Mouse (Mus musculus) olfactory bulb, adult 2 months (tissue): ENCODE measurements around the gene Rnase11. TPM values are rescaled to one million over a fixed set of nuclear protein-coding genes. Genes with fewer than 3 reads are reported as not detected.

Experiments
- H3K27ac ChIP-seq: fragments of 200-500 bp; 2 replicates; pipeline ENCODE4 v1.5.1; 2012; ENCODE audit warnings: low read depth, low read length; ENCODE audit not compliant: insufficient read depth
- H3K4me1 ChIP-seq: fragments of 200-500 bp; 2 replicates; pipeline ENCODE4 v1.6.1; 2012; ENCODE audit warnings: low read length; ENCODE audit not compliant: control insufficient read depth, insufficient read depth
- H3K4me3 ChIP-seq: fragments of 200-500 bp; 2 replicates; pipeline ENCODE4 v1.5.1; 2012; ENCODE audit warnings: mild to moderate bottlenecking, low read depth, low read length, moderate library complexity; ENCODE audit not compliant: insufficient read depth
- CTCF ChIP-seq: fragments of 200-500 bp; IDR thresholded peaks from 2 replicates; pipeline ENCODE4 v1.5.1; 2012; ENCODE audit warnings: low read depth, mild to moderate bottlenecking, low read length, moderate library complexity; ENCODE audit not compliant: insufficient read depth
- POLR2A ChIP-seq: fragments of 200-500 bp; IDR thresholded peaks from 2 replicates; pipeline ENCODE4 v1.6.1; 2012; ENCODE audit warnings: mild to moderate bottlenecking, low read depth, low read length, moderate library complexity; ENCODE audit not compliant: insufficient read depth
- WGBS: fragments of 180-500 bp; shearing (Covaris S2); methylation state at CpG from one replicate; pipeline ENCODE4 v1.1.7; 2018; 5-methylcytosine and 5-hydroxymethylcytosine counted together
- polyA plus RNA-seq: library from polyadenylated mRNA; stranded (reverse); fragments of >200 nt; gene quantifications from 2 replicates; pipeline ENCODE4 v1.2.4, GENCODE M21; 2012; ENCODE audit warnings: low replicate concordance; ENCODE audit not compliant: missing spikeins, insufficient read depth, insufficient read length

Gene Rnase11
- polyA plus RNA-seq, 1 experiment, result not detected

DNA sequence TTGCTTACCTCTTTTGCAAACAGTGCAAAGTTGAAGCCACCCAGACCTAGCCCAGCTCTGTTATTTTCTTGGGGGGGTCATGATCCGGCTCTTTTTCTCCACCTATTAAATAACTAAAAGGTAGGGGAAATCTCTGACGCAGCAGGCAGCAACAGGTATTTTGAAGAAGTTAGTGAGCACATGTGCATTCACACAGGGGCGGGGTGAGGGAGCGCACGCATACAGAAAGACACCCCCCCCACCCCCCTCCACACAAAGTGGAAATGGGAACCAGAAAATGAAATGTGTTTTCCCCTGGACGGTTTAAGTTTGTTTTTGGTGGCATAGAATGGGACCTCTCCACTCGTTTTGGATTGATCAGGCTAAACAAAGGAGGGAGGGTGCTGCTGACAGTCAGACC lies 33.8 kb upstream of the Rnase11 start:
- TF ChIP-seq CTCF (no peak), POLR2A (no peak)
- H3K4me3 ChIP-seq, result no peak overlapping the region
- 25% methylated on average over 7 of the region's 7 CpGs for WGBS

DNA sequence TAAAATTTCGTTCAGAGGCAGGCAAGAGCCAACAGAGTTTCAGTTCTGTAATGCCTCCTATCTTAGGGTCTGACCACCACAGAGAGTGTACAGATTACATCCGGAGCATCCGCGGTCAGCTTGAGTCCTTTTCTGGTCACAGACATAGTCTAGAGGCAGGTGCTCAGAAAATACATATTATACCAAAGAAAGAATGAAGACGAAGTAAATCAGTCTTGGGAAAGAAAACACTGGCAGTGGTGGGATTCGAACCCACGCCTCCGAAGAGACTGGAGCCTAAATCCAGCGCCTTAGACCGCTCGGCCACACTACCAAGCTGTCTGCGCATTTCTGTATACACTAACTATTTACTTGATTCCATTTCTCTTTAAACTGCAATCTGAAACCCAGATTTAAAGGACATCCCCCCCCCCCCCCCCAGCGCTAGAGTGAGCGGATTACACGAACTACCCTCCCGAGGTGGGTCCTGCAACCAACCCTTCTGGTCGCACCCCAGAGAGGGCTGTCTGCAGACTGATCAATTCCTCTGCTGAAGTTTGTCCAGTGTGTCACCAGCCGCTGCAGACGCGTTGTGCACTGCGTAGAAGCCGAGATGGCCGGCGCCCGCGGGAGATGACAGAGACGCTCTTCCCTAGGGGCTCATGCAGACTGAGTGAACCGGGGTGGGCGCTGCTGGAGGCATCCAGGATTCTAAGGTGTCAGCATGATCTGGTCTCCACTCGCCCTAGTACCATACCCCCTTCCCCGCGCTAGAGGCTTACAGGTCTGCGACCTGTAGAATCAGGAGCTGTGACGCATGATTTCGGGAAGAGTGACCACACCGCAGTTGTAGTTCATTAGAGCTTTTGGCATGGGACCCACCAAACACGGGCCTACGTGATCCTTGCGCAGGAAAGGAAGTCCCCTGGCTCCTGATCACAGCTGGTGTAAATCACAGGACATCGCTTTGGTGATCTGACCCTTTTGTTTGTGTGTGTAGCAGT lies 32.9 kb upstream of the Rnase11 start:
- WGBS, result 4% methylated on average over 40 of the region's 40 CpGs
- Histone ChIP-seq H3K4me1 (no peaks in the 10 kb centered on the region; the same call in 1 of the 2 replicates), H3K4me3 (peak overlapping the region; percentile 54), H3K27ac (no peak overlapping the region)
- no peak for TF ChIP-seq CTCF
- no peak for TF ChIP-seq POLR2A

More for the DNA sequence above, 33.8 kb upstream of the Rnase11 start:
- Histone ChIP-seq H3K27ac (no peak overlapping the region), H3K4me1 (no peaks in the 10 kb centered on the region; the same call in 1 of the 2 replicates)

DNA sequence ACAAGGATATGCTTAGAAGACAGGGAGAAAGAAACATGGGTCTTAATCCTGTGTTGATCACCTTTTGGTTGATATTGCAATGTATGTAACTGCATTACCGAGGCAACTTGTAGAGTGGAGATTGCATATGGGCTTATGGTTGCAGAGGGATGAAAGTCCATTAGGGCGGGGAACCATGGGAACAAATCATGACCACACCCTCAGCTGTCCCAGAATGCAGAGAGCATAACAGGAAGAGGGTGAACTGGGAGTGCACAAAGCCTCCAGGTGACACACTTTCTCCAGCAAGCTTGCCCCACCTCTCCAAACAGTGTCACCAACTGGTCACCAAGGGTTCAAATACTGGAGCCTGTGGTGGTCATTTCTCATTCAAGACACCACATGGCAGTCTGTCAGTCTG lies 31.1 kb upstream of the Rnase11 start:
- TF ChIP-seq CTCF (no peak), POLR2A (no peak)
- no peaks in the 10 kb centered on the region; the same call in 1 of the 2 replicates for H3K4me1 ChIP-seq
- no peak overlapping the region for H3K4me3 ChIP-seq
- H3K27ac ChIP-seq, result no peak overlapping the region
- 96% methylated on average over 2 of the region's 2 CpGs for WGBS

- 93% methylated on average over 1 of the region's 1 CpGs for WGBS
- H3K27ac ChIP-seq, result no peak overlapping the region
Observed at GRCm38 (mm10) chr14:51079180-51079579, 29.2 kb upstream of the Rnase11 start.

DNA sequence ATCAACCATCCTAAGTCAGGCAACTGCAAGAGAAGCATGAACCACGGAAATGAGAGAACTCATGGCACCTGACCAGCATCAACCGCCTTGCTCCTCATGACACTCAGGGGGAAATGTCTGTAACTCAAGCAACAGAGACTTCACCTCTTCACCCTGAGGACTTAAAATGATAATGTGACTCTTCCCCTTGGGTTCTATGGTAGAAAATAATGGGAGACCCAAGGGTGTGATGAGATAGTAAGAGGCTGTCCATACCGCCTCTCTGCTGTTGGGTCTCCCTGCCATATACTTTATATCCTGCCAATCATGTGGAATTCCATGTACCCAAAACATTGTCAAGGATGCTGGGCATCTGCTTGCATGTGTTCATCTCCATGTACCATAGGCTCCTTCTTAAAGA lies 24.4 kb upstream of the Rnase11 start, which contains the start of gene Olfr750:
TSS of gene Olfr750 (minus strand) at position 101 of the 400 bp plus-strand sequence.
- H3K27ac ChIP-seq, result no peak within 1 kb of the TSS
- 95% methylated on average over 3 of the region's 3 CpGs for WGBS
- TF ChIP-seq CTCF (no peak), POLR2A (no peak)
- peaks cover 7% of the 10 kb centered on the region; the same call in 1 of the 2 replicates for H3K4me1 ChIP-seq
- H3K4me3 ChIP-seq, result no peak within 1 kb of the TSS

More at GRCm38 (mm10) chr14:51079180-51079579, 29.2 kb upstream of the Rnase11 start:
- TF ChIP-seq CTCF, result no peak
- TF ChIP-seq POLR2A, result no peak
- no peak overlapping the region for H3K4me3 ChIP-seq
- no peaks in the 10 kb centered on the region; the same call in 1 of the 2 replicates for H3K4me1 ChIP-seq

DNA sequence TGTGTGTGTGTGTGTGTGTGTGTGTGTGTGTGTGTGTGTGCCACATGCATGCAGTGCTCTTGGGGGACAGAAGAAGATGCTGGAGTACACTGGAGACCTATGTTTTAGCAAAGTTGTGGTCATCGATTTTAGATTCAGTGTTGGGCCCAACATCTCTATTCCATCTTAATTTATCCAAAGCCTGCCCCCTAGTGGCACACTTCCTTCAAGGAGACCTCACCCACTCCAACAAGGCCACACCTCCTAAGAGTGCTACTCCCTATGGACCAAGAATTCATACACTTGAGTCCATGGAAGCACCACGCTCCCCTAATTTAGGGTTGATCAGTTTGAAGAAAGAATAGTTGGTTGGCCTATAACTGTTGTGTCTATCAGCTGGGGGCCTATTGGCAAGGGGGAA lies 19.7 kb upstream of the Rnase11 start:
- no peak for TF ChIP-seq POLR2A
- no peak for TF ChIP-seq CTCF
- H3K4me1 ChIP-seq, result peaks cover 7% of the 10 kb centered on the region; the same call in 1 of the 2 replicates
- 94% methylated on average over 2 of the region's 2 CpGs for WGBS
- H3K4me3 ChIP-seq, result no peak overlapping the region
- no peak overlapping the region for H3K27ac ChIP-seq

DNA sequence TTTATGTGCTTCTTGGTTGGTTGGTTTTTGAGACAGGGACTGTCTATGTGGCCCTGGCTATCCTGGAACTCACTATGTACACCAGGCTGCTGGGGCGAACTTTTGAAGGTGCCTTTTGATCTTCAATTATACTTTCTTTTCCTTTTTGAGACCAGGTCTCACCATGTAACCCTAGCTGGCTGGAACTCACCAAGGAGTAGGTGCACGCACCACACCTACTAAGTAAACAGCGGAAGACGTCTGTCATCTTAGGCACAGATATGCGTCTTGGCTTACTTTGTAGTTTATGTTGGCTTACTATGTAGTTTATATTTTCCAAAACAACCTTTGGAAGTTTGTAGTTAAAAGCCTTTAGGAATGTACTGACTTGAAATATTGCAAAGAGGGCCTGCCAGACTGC lies 19.0 kb upstream of the Rnase11 start:
- 94% methylated on average over 5 of the region's 5 CpGs for WGBS
- TF ChIP-seq CTCF, result no peak
- Histone ChIP-seq H3K4me1 (peaks cover 7% of the 10 kb centered on the region; the same call in 1 of the 2 replicates), H3K27ac (no peak overlapping the region), H3K4me3 (no peak overlapping the region)

- Histone ChIP-seq H3K4me3 (no peak overlapping the region), H3K27ac (no peak overlapping the region), H3K4me1 (no peaks in the 10 kb centered on the region)
- no peak for TF ChIP-seq POLR2A
- TF ChIP-seq CTCF, result no peak
- 95% methylated on average over 5 of the region's 5 CpGs for WGBS
Observed at GRCm38 (mm10) chr14:51060761-51061160, 10.8 kb upstream of the Rnase11 start.

GRCm38 (mm10) chr14:51057401-51057831 lies 7.5 kb upstream of the Rnase11 start, which contains the start of gene Rnase12:
TSS of gene Rnase12 (minus strand) at chr14:51057661.
- 65% methylated on average over 9 of the region's 9 CpGs for WGBS
- no peak for TF ChIP-seq POLR2A
- TF ChIP-seq CTCF, result no peak
- Histone ChIP-seq H3K4me3 (no peak within 1 kb of the TSS), H3K4me1 (no peaks in the 10 kb centered on the region), H3K27ac (no peak within 1 kb of the TSS)
